Mouse (Mus musculus): ENCODE results near the gene Ndufs7.
A peak's percentile ranks its signal among the peaks of the same experiment; 100 is the strongest.
"Not testable (repeated sequence)": the region's sequence is repeated elsewhere in the genome, so short reads cannot be mapped to it uniquely, and the experiment has no call there.

Ndufs7 gene

GRCm38 (mm10) chr10:80242607-80243006 is 6.3 kb upstream of the Ndufs7 start:
- no peak for DNase-seq

- peak; percentile 81 to 82 for DNase-seq
Measured at GRCm38 (mm10) chr10:80244791-80245399, 4.0 kb upstream of the Ndufs7 start.

- peak; percentile 86 to 93 for DNase-seq
Measured at GRCm38 (mm10) chr10:80245600-80245999, 3.3 kb upstream of the Ndufs7 start.

- DNase-seq, result no peak
Measured at GRCm38 (mm10) chr10:80247849-80248248, 1.1 kb upstream of the Ndufs7 start.

GRCm38 (mm10) chr10:80248437-80248836 is 484 bp upstream of the Ndufs7 start:
- DNase-seq, result not testable (repeated sequence)

GRCm38 (mm10) chr10:80250059-80250458 is 1.1 kb downstream of the Ndufs7 start:
- no peak for DNase-seq

- no peak for DNase-seq
Measured at GRCm38 (mm10) chr10:80250573-80250972, 1.7 kb downstream of the Ndufs7 start.

- DNase-seq, result no peak
Measured at GRCm38 (mm10) chr10:80252011-80252410, 3.1 kb downstream of the Ndufs7 start.

- DNase-seq, result peak in 1 of 2 experiments; percentile 45
Measured at GRCm38 (mm10) chr10:80252493-80253274, 3.8 kb downstream of the Ndufs7 start.

GRCm38 (mm10) chr10:80253551-80253950 is 4.6 kb downstream of the Ndufs7 start:
- no peak for DNase-seq

- DNase-seq, result peak in 1 of 2 experiments; percentile 33
Measured at GRCm38 (mm10) chr10:80254331-80255297, 5.7 kb downstream of the Ndufs7 start.

- DNase-seq, result peak; percentile 52 to 75
Measured at GRCm38 (mm10) chr10:80255881-80256535, 7.1 kb downstream of the Ndufs7 start.

GRCm38 (mm10) chr10:80257936-80258335 is 9.0 kb downstream of the Ndufs7 start:
- peak in 1 of 2 experiments; percentile 48 for DNase-seq

GRCm38 (mm10) chr10:80258752-80259462 is 10.0 kb downstream of the Ndufs7 start:
- DNase-seq, result peak in 1 of 2 experiments; percentile 43

- no peak for DNase-seq
Measured at GRCm38 (mm10) chr10:80259463-80259805, 10.5 kb downstream of the Ndufs7 start.

GRCm38 (mm10) chr10:80259861-80260641 is 11.1 kb downstream of the Ndufs7 start:
- peak; percentile 83 to 90 for DNase-seq

- peak; percentile 91 to 97 for DNase-seq
Measured at GRCm38 (mm10) chr10:80260642-80261584, 12.0 kb downstream of the Ndufs7 start, which contains the start of the genes Gamt and Dazap1. TSS of gene Gamt (minus strand) at chr10:80261012. TSS of gene Dazap1 (plus strand) at chr10:80261486.

GRCm38 (mm10) chr10:80261585-80261968 is 12.7 kb downstream of the Ndufs7 start:
- DNase-seq, result peak; percentile 89 to 94

- DNase-seq, result no peak
Measured at GRCm38 (mm10) chr10:80262169-80262568, 13.2 kb downstream of the Ndufs7 start.

Measured in cerebellum, postnatal 25 days (tissue).